Mouse (Mus musculus): Measurements from ENCODE around the gene Cuedc1.

Gene Cuedc1

DNA sequence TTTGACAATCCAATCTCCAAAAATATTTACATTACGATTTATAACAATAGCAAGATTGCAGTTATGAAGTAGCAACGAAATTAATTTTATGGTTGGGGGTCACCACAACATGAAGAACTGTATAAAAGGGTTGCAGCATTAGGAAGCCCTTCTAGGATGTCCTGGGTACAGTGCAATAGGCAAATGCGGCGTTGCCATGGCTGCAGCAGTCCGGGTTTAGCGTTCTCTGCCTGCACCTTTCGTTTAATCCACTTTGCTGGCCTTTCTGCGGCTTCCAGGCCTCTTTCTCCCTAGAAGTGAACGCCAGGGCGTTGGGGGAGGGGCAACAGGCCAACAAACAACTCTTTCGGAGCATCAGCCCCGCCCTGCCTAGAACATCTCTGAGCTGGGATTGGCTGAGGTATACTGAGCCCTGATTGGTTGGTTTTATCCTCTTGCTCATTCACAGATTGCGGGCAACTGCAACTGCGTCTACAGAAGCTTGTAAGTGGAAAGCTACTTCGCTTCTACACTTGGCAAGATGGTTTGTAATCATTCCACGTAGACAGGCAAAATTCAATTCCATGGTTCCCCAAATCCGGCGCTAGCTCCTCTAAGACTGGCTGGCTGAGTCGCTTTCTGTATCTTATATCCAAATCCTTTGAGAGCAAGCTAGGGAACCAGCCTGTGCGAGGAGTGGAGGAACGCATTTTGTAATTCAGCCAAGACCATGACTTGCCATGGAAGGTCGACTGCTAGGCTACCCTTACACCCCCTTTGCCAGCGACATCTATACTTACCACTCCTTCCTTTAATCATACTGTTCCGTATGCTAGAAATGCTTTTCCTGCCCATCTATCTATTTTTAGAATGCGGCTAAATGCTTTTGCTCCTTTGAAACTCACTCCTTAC lies 10.9 kb upstream of the Cuedc1 start:
- peak; percentile 77 to 78 for DNase-seq (ENCODE audit: low spot score in 2 of 2)

DNA sequence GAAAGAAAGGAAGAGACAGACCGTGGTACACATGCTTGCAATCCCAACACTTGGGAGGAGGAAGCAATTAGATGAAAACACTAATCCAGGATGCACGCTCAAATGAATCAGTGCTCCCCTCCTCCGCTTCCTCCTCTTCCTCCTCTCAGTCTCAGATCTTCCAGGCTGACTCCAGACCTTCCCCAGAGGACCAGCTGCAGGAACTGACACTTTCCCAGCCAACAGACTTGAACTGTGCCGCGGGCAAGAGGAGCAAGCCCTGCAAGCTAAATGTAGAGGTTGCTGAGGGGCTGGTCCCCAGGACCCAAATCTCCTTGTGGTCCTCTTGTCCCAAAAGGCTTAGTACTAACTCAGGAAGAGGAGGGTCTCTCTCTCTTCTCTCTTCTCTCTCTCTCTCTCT lies 8.7 kb upstream of the Cuedc1 start:
- no peak for DNase-seq (ENCODE audit: low spot score in 2 of 2)

DNA sequence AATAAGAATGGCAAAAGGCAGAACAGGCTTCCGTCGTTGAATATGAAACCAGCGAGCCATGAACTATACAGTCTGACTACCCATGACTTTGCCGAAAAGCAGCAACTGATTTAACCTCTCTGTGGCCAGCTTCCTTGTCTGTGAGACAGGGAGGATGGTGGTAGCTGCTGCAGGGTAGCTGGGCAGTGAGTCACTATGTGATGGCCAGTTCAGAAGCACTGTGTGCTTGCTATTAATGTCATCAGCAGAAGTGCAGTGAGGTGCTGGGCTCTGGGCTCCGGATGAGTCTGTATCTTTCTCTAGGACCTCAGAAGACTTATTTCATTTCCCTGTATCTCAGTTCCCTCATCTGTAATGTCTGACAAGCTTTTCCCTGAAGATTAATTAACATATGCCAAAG lies 7.6 kb upstream of the Cuedc1 start:
- no peak for DNase-seq (ENCODE audit: low spot score in 2 of 2)

DNA sequence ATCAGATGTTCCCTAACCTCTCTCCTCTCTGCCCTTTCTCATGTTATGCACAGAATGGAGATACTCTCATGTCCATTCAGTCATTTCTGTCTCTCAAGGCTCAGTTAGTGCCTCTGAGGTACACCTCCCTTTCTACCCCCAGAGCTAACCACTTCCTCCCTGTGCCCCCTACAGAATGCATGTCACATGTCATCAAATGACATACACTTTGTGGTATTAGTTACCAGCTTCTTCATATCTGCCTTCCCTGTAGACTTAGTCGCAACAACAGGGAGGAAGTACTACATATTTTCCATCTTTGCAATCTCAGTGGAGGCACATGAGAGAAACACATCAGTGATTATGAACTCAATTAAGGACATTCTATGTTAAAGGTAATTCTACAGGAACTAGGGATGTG lies 5.9 kb upstream of the Cuedc1 start:
- DNase-seq (ENCODE audit: low spot score in 2 of 2), result no peak

DNA sequence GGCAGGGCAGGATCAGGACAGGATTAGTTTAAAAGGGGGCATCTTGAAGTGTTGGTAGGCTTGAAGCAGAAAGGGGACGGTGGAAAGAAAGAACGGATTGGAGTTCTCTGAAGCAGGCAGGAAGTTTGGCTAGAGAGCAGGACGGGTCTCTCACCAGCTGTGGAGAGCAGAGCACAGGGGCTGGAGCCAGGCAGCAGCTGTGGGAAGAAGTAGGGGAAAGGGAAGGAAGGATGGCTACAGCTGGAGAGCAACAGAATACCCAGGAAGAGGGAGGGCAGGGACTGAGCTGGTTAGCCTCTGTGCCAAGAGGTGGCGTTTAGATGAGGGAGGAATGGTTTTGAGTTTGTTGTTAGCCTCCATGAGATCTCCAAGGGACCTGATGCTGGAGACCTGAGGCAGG lies 685 bp upstream of the Cuedc1 start:
- no peak for DNase-seq (ENCODE audit: low spot score in 2 of 2)

DNA sequence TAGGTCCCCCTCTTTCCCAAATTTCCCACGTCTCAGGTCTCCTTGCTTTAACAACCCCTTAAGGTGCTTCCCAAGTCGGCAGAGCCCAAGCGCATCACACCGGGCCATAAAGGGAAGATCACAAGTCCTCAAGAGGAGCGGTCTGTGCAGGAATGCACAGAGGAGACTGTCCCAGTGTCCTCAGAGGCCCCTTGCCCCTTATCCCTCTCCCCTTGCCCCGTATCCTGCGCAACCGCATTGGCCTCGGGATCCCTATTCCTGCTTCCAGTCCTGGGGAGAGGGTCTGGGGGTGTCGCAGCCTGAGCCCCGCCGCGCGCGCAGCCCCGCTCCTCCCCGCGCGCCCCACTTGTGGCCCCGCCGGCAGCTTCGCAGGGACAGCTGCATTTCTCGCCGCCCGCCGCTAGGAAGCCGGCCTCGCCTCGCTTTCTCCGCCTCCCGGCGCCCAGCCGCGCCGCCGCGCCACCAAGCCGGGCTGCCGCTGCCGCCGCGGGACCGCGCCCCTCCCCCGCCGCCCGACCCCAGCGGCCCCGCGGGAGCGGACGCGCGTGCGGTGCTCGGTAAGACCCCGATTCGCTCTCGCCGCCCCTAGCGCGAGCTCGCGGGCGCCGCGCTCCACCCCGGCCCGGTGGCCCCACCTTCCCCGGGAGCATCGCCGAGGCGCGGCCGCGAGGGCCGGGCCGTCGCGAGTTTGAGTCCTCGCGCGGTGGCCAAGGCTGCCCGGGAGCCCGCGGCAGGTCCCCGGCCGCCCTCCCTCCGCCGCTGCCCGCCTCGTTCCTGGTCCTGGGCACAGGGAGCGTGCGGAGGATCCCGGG lies 1.1 kb downstream of the Cuedc1 start:
- peak; percentile 54 to 55 for DNase-seq (ENCODE audit: low spot score in 2 of 2)

DNA sequence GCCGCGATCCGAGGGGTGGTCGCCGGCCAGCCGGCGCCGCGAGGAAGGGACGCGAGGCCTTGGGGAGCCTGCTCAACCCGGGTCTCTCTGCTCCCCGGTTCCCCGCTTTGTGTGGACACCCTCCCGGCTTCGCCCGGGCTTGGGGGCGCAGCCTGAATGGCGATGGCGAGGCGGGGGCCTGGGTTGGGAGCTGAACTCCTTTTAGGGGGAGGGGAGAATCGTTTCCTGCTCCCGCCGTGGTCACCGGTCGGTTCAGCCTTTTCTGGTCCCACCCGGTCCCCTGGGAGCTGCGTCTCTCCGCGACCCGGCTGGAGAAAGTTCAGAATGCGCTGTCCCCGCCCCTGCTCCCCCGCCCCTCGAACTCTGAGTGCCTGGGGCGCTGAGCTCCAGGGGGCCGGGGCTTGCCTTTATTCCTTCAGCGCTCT lies 1.8 kb downstream of the Cuedc1 start:
- peak in 1 of 2 experiments; percentile 26 for DNase-seq (ENCODE audit: low spot score in 2 of 2)

DNA sequence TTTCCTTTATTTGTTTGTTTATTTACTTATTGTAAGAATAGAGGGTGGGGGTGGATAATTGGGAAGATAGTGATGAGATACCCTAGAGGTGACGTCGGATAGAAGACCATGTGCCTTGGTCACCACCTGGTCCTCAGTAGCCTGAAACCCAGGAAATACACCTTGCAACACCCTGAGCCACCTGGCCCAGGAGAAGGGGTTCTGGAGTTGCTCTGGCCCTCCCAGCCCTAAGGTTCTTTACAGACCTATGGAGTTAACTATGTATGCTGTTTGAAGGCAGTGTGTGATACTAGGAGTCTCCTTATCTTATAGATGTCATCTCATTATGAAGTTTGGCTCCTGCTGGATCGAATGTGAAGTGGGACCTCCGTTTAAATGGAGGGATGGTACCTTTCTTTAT lies 2.3 kb downstream of the Cuedc1 start:
- DNase-seq (ENCODE audit: low spot score in 2 of 2), result no peak

DNA sequence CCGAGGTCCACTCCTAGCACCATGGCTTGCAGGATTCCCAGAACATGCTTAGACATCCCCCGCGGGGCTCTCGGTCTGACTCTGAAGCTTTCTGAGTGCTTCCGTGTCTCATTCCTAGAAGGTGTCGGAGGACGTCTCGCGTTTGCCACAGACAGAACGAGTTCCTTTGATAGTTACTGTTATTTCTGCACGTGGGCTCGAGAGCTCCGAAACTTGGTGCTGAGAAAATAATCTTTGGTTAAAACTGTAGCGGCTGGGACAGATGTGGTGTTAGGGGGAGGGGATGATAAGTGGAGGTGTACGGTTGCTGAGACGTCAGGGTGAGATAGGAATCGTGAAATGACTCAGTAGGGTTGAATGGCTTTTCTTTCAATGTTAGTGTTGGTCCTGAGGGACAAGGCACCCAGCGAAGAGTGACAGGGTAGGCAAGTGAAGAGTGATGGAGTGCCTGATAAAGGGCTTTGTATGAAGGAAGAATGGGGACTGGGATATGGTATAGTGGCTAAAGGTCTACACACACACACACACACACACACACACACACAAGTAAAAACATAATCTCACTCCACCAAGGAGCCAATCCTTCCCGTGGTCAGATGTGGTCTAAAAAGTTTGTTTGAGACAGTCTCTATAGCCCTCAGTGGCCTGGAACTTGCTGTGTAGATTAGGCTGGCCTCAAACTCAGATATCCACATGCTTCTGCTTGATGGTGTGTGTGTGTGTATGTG lies 5.5 kb downstream of the Cuedc1 start:
- no peak for DNase-seq (ENCODE audit: low spot score in 2 of 2)

DNA sequence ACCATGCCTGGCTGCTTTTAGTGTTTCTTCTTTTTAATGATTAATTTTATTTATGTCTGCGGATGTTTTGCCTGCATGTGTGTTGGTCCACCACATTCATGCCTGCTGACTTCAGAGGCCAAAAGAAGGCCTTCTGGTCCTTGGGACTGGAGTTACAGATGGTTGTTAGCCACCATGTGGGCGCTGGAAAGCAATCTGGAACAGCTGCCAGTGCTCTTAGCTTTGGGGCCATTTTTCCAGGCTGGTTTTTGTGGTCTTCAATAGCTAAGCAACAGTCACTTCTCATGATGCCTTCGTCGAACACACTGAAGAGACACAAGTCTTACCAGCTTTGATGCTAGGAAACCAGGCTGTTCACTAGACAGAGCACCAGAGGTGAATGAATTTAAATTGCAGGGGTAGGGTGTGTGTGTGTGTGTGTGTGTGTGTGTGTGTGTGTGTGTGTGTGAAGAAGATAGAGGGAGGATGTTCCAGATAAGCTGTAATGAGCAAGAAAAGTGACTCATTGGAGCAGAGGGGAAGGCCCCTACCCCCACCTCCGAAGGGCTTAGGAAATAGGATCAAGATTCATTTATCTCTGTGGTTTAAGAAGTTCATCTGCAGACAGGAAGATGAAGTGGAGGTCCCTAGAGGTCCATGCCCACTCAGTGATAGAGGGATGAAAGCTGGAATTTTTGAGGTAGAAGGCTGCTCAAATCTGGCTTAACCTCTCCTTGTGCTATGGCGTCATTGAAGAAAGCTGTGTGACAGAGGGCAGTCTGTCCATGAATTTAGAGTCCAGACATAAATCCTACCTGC lies 7.8 kb downstream of the Cuedc1 start:
- no peak for DNase-seq (ENCODE audit: low spot score in 2 of 2)

DNA sequence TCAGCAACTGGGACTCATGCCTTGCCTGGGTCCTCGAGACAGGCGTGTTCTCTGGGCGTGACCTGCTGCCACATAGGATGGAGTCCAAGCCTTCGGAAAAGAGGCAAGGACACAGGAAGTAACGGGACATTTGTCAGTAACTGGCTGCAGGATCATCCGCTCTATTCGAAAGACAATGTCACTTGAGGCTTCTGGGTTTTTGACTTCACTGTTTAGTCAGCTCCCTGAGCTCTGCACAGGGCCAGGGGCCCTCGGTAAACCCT lies 8.4 kb downstream of the Cuedc1 start:
- DNase-seq (ENCODE audit: low spot score in 2 of 2), result no peak

DNA sequence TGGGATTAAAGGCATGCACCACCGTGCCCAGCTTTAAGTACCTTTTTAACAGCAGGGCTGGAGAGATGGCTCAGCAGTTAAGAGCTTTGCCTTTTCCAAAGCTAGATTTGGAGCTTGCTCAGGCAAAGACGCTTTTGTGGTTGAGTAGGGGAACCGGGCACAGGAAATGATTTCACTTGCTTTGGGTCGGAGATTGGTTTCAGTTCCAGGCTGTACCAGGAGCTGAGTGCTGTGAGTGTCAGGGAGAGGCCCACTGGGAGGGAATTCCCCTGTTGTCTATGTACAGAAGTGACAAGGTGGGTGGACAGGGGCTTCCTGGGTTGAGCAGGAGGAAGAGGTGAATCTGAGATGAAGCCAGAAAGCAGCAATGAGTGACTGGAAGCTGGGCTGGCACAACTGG lies 9.5 kb downstream of the Cuedc1 start:
- no peak for DNase-seq (ENCODE audit: low spot score in 2 of 2)

DNA sequence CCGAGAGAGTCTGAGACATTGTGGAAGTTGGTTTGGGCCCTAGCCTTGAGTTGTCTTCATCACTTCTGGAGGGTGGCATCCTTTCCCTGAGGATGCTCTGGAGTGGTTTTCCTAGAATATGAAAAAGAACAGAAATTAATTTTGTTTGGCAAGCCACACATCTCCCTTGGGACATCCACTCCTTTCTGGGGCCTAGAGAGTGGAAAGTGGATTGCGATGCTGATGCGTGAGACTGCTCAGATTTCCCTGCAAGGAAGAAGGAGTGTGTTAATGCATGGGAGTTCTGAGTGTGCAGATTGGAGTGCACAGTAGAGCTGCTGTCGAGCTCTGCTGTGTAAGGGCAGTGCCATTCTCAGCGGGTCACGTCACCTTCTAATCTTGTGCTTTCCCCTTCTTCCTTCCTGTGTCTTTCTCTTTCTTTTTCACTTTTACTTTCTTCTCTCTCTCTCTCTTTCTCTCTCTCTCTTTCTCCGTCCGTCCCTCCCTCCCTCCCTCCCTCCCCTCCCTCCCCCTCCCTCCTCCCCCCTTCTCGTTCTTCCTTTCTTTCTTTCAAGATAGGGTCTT lies 12.3 kb downstream of the Cuedc1 start:
- no peak for DNase-seq (ENCODE audit: low spot score in 2 of 2)

DNA sequence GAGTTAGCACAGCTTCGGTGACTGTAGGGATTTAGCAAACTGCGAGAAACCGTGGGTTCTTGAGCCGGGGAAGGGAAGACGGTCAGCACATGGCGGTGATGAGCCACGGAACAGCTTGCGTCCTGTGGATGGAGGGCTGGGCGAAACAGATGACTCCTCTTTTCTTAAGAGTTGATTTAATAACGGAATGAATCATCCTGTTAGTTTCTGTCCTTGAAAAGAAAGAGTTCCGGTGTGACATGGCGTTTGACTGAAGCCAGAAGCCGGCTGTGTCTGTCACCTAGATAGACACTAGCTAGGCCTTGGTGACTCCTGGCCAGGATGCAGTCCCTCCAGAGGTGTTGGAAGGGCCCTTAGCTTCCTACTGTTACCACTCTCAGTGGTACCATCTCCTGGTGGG lies 14.2 kb downstream of the Cuedc1 start:
- no peak for DNase-seq (ENCODE audit: low spot score in 2 of 2)

DNA sequence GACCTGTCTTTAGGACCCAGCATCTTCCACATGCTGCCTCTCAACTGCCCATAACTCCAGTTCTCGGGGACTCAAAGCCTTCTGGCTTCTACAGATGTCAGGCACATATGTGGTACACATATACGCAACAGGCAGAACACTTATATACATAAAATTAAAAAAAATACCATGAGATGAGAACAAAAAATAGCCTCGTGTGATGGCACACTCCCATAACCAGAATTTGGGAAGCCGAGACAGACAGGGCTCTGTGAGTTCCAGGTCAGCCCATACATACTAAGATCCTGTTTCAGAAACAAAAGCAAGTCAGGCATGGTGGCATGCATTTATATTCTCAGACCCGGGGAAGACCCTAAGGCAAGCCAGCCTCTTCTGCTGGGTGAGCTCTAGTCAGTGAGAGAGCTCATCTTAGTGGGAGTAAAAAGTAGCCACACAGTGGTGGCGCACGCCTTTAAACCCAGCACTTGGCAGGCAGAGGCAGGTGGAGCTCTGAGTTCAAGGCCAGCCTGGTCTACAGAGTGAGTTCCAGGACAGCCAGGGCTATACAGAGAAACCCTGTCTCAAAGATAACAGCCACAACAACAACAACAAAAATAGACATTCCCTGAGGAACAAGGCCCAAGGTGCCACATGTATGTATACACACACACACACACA lies 14.9 kb downstream of the Cuedc1 start:
- DNase-seq (ENCODE audit: low spot score in 2 of 2), result no peak

DNA sequence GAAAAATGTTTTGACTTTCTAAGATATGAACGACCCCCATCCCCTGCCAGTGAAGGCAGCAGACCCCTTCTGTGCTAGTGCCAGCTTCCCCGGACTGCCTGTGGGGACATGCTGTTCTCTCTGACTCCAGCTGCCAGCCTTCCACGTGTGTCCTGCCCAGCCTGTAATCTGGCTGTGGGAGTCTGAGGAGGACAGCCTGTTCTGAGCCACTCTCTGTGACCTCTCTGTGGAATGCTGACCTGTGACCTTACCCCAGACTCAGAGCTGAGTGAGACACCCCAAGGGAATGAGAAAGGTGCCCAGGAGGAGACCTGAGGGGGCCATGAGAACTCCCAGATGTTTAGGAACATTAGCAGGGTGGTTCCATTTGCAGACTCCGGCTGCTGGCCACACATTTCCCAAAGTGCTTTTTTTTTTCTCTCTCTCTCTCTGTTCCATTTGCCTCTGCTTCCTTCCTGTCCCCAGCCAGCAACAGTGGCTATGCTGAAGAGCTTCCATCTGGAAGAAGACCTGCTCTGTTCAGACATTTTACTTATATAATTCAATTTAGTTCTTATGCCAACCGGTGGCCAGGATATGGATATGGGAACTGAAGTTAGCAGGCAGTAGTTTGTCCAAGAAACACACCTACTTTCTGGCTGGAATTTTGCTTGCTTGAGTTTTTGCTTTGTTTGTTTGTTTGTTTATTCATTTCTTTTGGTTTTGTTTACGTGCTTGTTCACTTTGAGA lies 15.8 kb downstream of the Cuedc1 start:
- DNase-seq (ENCODE audit: low spot score in 2 of 2), result no peak

DNA sequence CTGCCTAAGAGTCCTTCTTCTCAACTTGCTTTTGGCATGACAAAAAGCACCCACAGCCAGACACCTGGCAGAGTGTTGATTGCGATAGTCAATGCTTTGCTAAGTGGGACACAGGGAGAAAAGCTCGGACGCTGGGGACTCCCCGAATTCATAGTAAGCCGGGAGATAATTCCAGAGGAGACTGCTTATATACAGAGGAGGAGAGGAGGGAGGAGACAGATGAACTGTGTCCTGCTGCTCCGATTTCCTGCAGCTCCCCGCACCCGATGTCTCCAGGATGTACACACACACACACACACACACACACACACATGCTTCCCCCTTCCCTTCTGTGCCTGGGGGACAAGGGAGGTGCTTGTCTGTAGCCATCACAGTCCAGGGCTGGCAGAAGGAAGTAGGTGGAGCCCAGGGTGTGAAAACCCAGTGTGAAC lies 17.0 kb downstream of the Cuedc1 start:
- DNase-seq (ENCODE audit: low spot score in 2 of 2), result no peak

DNA sequence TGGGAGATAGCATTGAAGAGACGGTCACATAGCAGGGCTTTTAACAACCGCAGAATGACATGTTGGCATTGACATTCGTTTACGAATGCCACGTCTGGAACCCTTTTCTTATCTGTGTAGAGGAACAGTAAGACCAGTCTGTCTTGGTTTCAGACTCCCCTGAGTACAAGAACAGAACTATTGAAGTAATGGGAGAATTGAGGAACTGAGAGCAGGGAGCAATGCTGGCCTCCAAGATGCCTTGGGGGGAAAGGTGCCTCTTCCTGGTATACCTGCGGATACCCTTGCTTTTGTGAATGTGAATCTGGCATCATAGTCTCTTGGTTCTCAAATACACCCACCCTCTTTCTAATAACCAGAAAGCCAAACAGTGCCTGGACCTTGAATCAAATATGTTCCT lies 18.7 kb downstream of the Cuedc1 start:
- DNase-seq (ENCODE audit: low spot score in 2 of 2), result no peak

DNA sequence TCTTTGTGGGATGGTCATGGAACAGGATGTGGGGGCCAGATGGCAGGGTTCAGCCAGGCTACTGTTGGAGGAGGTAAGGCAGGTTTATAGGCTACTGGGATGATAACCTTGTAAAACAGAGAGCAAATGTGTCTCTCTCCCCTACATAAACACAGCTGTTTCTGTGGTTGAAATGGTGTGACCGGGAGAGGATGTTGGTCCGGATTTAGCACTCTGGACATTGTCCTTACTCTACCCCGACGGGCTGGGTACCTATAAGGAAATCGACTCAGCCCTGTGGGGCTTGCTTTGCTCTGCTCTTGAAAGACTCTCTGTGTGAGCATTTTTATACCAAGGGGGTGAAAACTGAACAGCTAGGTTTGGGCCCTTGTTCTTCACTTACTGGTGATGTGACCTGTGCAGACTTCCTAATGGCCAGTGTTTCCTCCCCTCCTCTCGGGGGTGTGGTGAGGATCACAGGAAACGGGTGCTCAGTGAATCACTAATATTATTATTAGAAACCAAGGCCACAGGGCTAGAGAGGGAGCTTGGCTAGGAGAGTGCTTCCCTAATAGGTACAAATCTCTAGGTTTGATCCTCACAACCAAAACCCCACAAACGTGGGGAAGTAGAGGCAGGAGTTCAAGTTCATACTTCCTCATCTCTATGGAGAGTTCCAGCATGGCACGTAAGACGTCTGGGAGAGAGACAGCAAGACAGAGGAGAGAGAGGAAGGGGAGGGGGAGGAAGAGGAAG lies 19.7 kb downstream of the Cuedc1 start:
- DNase-seq (ENCODE audit: low spot score in 2 of 2), result no peak

DNA sequence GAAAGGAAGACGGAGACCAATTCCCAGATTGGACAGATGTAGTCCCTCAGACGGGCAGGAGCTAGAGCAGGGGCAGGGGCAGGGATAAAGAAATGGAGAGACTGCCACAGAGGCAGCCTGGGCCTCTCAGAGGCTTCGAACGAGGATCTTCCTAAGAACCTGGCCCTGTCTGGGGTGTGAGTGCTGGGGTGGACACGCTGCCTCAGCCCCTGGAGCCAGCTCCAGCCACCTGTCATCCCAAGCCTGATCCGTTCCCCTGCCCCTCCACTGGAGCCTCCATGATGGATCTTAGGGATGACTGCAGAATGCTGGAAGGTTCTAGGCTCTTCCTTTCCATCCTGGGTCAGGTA lies 20.2 kb downstream of the Cuedc1 start:
- no peak for DNase-seq (ENCODE audit: low spot score in 2 of 2)

Data from frontal cortex, postnatal 25 days (tissue).